Mouse (Mus musculus) v-Abl transformed pro-B cells (cell line): Measurements from ENCODE around the gene Cdc34.
"Not testable (repeated sequence)": the region's sequence is repeated elsewhere in the genome, so short reads cannot be mapped to it uniquely, and the experiment has no call there.

ENCODE experiments used
- in situ Hi-C, 2 experiments: fragments of 400-800 bp; cut with MboI; formaldehyde crosslinking; loops; one replicate each; pipeline ENCODE4 v1.15.1; 2025; ENCODE audit not compliant: unreplicated experiment in 2 of 2

Cdc34 gene

GRCm38 (mm10) chr10:79691986-79692548 lies 10.1 kb downstream of the Cdc34 start:
- in situ Hi-C loops, result loop anchor here (5.0 to 25.0 kb wide), 3 partner anchors 93 to 1680 kb away; partner anchors contain the start of gene Pfkl (in 1 of the 2)

GRCm38 (mm10) chr10:79693580-79694378 lies 11.8 kb downstream of the Cdc34 start:
- in situ Hi-C loops, result loop anchor here (5.0 to 25.0 kb wide), 3 partner anchors 91 to 1681 kb away; partner anchors contain the start of gene Pfkl (in 1 of the 2)

GRCm38 (mm10) chr10:79694379-79694655 lies 12.3 kb downstream of the Cdc34 start:
- in situ Hi-C loops, result loop anchor here (5.0 to 25.0 kb wide), 3 partner anchors 90 to 1682 kb away; partner anchors contain the start of gene Pfkl (in 1 of the 2)

- in situ Hi-C loops, result loop anchor here in 1 of 2 experiments (10.0 to 25.0 kb wide), 2 partner anchors 89 to 1683 kb away; partner anchors contain the start of gene Pfkl
These were observed 13.5 kb downstream of the Cdc34 start for GRCm38 (mm10) chr10:79695231-79696128.

GRCm38 (mm10) chr10:79696129-79696651 lies 14.2 kb downstream of the Cdc34 start:
- in situ Hi-C loops, result loop anchor here in 1 of 2 experiments (10.0 to 25.0 kb wide), 2 partner anchors 89 to 1684 kb away; partner anchors contain the start of gene Pfkl

- in situ Hi-C loops, result loop anchor here in 1 of 2 experiments (10.0 to 25.0 kb wide), 2 partner anchors 87 to 1686 kb away; partner anchors contain the start of gene Pfkl
These were observed 15.9 kb downstream of the Cdc34 start for GRCm38 (mm10) chr10:79697916-79698315.

GRCm38 (mm10) chr10:79698459-79698858 lies 16.5 kb downstream of the Cdc34 start:
- in situ Hi-C loops, result loop anchor here in 1 of 2 experiments (10.0 to 25.0 kb wide), 2 partner anchors 86 to 1686 kb away; partner anchors contain the start of gene Pfkl

GRCm38 (mm10) chr10:79700676-79701075 lies 18.7 kb downstream of the Cdc34 start:
- in situ Hi-C loops, result no loop called here

GRCm38 (mm10) chr10:79701443-79702129 lies 19.6 kb downstream of the Cdc34 start:
- in situ Hi-C loops, result no loop called here

- in situ Hi-C loops, result not testable (repeated sequence)
These were observed 21.0 kb downstream of the Cdc34 start for GRCm38 (mm10) chr10:79702970-79703369.

- in situ Hi-C loops, result no loop called here
These were observed 21.5 kb downstream of the Cdc34 start for GRCm38 (mm10) chr10:79703541-79703940.

- in situ Hi-C loops, result no loop called here
These were observed 22.3 kb downstream of the Cdc34 start, which contains the start of gene Bsg for GRCm38 (mm10) chr10:79704065-79704969. TSS of gene Bsg (plus strand) at chr10:79704491.

GRCm38 (mm10) chr10:79704970-79705360 lies 23.0 kb downstream of the Cdc34 start:
- in situ Hi-C loops, result no loop called here

- in situ Hi-C loops, result no loop called here
These were observed 24.0 kb downstream of the Cdc34 start for GRCm38 (mm10) chr10:79705951-79706350.

GRCm38 (mm10) chr10:79706406-79707094 lies 24.6 kb downstream of the Cdc34 start:
- in situ Hi-C loops, result no loop called here

GRCm38 (mm10) chr10:79707162-79707561 lies 25.2 kb downstream of the Cdc34 start:
- in situ Hi-C loops, result no loop called here

GRCm38 (mm10) chr10:79707759-79708158 lies 25.8 kb downstream of the Cdc34 start:
- in situ Hi-C loops, result no loop called here

- in situ Hi-C loops, result no loop called here
These were observed 26.7 kb downstream of the Cdc34 start for GRCm38 (mm10) chr10:79708668-79709067.
